Mouse (Mus musculus): ENCODE results near the gene A530016L24Rik. TPM values are rescaled to one million over a fixed set of nuclear protein-coding genes. Genes with fewer than 3 reads are reported as not detected.

A530016L24Rik gene
- polyA plus RNA-seq, 1 experiment from 2014 or later = not detected

DNA sequence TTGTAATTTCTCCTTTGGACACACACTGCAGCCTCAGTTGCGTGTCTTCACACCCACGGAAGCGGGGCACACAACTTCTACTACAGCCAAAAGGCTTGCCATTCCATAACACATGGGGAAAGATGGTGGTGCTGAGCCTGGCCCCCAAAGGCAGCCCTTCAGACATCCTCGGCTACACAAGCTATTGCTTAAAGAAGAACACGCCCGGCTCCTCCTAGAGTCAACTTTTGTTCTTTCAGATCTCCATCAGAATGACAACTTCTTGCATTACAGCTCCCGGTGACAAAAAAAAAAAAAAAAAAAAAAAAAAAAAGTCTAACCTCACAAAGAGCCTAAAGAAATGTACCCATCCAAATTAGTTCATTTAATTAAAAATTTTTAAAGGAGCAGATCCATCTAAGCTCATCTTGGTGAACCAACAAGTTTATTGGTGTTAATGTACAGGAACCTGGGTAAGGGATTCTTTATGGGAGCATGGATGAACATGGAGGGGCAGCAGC is 50.3 kb downstream of the A530016L24Rik start:
- H3K9ac ChIP-seq = no peak overlapping the region
- no peaks in the 10 kb centered on the region for H3K36me3 ChIP-seq (ENCODE audit: insufficient read depth)
- no peaks in the 10 kb centered on the region for H3K27me3 ChIP-seq (ENCODE audit: insufficient read depth, low read length)
- H3K9me3 ChIP-seq (ENCODE audit: low read depth, low read length) = no peaks in the 10 kb centered on the region
- H3K4me3 ChIP-seq (ENCODE audit: low read depth, low read length) = no peak overlapping the region
- H3K4me2 ChIP-seq = no peak overlapping the region
- no peak for TF ChIP-seq CTCF (IDR thresholded peaks at IDR 0.05; ENCODE audit: low read depth)
- ATAC-seq (ENCODE audit: insufficient read depth) (no peak), DNase-seq (no peak)
- no peaks in the 10 kb centered on the region for H3K4me1 ChIP-seq (ENCODE audit: insufficient read depth)
- no peak overlapping the region for H3K27ac ChIP-seq (ENCODE audit: low read depth)
- 79% methylated on average over 7 of the region's 7 CpGs for WGBS

DNA sequence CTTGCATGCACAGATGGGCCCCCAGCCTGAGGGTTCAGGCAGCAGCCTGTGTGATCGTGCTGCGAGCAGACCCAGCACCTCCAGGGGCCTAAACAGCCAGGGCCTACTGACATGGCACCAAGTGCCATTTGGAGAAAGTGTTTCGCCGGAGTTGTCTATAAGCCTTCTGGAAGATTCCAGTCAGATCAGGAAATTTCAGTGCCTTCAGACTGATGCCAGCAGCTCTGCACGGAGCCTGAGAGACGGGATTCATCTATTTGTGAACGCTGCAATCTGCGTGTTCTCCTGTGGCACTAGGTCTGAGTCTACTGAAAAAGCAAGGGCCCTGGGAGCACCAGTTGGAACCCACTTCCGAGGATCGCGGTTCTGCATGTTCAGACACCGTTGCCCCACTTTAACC is 51.1 kb downstream of the A530016L24Rik start:
- no peak for TF ChIP-seq CTCF (IDR thresholded peaks at IDR 0.05; ENCODE audit: low read depth)
- ATAC-seq (ENCODE audit: insufficient read depth) = no peak

DNA sequence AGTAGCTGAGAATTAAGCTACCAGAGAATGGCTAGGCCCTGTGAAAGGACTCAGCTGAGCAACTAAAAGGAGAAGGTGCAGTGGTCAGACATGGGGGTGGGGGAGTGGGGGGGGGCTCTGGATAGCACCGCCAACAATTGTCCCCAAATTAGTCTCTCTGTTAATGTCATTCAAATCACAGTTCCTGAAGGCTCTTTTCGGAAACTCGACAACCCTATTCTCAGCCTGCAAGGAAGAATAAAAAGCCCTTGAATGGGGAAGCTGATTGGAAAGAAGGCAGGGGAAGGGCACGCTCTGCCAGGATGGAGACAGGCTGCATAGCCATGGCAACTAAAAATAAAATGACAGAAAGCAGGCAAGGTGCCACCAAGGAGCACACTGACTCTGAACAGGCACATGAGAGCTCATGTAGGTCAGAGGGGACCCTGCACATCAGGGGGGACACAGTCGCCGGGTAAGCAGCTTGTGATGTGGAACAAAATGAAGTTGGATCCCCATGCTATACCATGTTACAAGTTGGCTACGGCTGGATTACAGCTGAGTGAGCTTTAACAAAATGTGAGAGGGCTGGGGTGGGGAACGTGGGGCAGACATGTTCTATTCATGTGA is 52.3 kb downstream of the A530016L24Rik start:
- no peak for TF ChIP-seq CTCF (IDR thresholded peaks at IDR 0.05; ENCODE audit: low read depth)
- DNase-seq = no peak
- Histone ChIP-seq H3K4me2 (no peak overlapping the region), H3K9me3 (ENCODE audit: low read depth, low read length) (no peaks in the 10 kb centered on the region), H3K4me1 (ENCODE audit: insufficient read depth) (no peaks in the 10 kb centered on the region), H3K9ac (no peak overlapping the region), H3K36me3 (ENCODE audit: insufficient read depth) (no peaks in the 10 kb centered on the region), H3K4me3 (ENCODE audit: low read depth, low read length) (no peak overlapping the region), H3K27ac (ENCODE audit: low read depth) (no peak overlapping the region), H3K27me3 (ENCODE audit: insufficient read depth, low read length) (no peaks in the 10 kb centered on the region)
- ATAC-seq (ENCODE audit: insufficient read depth) = no peak
- WGBS = 83% methylated on average over 8 of the region's 8 CpGs

More for the DNA sequence above, 51.1 kb downstream of the A530016L24Rik start:
- Histone ChIP-seq H3K4me1 (ENCODE audit: insufficient read depth) (no peaks in the 10 kb centered on the region), H3K27me3 (ENCODE audit: insufficient read depth, low read length) (no peaks in the 10 kb centered on the region), H3K36me3 (ENCODE audit: insufficient read depth) (no peaks in the 10 kb centered on the region), H3K27ac (ENCODE audit: low read depth) (no peak overlapping the region), H3K9ac (no peak overlapping the region), H3K4me3 (ENCODE audit: low read depth, low read length) (no peak overlapping the region), H3K4me2 (no peak overlapping the region), H3K9me3 (ENCODE audit: low read depth, low read length) (no peaks in the 10 kb centered on the region)
- 87% methylated on average over 12 of the region's 12 CpGs for WGBS
- no peak for DNase-seq

DNA sequence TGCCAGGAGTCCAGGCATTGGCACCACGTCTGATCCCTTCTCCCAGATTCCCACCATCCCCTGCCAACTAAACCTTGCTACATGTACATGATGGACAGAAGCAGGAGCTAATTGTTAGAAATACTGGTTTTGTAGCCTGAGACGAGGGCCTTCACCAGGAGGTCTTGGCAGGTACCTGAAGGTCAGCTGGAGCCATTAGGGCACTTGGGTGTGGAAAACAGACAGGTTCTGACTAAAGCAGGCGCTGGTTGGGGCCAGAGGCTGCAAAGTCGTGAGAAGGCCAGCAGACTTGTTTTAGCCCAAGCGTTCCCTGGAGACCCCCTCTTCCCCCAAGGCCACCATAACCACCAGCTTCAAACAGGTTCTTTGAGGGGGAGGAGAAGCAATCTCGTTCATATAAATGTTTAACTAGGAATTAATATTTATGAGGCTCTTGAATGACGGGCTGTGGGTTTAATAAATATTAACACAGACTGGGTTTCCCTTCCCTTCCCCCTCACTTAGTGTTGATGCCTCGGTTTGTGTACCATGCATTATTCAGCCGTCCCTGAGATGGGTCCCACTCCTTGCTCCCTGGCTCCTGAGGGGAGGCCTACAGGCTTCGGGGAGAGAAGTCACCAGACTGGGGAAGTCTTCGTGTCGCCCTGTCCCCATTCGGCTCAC is 53.1 kb downstream of the A530016L24Rik start:
- no peak for DNase-seq
- Histone ChIP-seq H3K9ac (no peak overlapping the region), H3K4me2 (no peak overlapping the region), H3K27ac (ENCODE audit: low read depth) (no peak overlapping the region), H3K4me3 (ENCODE audit: low read depth, low read length) (no peak overlapping the region), H3K9me3 (ENCODE audit: low read depth, low read length) (no peaks in the 10 kb centered on the region), H3K4me1 (ENCODE audit: insufficient read depth) (no peaks in the 10 kb centered on the region), H3K27me3 (ENCODE audit: insufficient read depth, low read length) (no peaks in the 10 kb centered on the region), H3K36me3 (ENCODE audit: insufficient read depth) (no peaks in the 10 kb centered on the region)
- WGBS = 61% methylated on average over 13 of the region's 13 CpGs
- no peak for TF ChIP-seq CTCF (IDR thresholded peaks at IDR 0.05; ENCODE audit: low read depth)
- ATAC-seq (ENCODE audit: insufficient read depth) = no peak

DNA sequence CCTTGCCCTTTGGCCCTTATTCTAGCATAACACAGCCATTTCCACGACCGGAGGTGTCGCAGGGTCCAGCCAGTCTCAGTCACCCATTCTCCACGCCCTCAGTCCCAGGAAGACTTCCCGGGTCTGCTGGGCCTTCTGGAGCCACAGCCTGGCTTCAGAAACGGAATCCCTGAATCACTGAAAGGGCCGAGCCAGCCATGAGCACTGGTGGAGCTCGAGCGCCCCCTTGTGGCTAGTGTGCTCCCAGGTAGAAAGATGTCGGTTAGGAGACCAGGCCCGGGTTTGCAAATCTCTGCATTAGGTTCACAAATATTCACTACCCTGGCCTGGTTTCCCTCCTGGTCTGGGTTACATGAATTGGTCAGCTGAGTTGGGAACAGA is 53.7 kb downstream of the A530016L24Rik start:
- Histone ChIP-seq H3K4me3 (ENCODE audit: low read depth, low read length) (no peak overlapping the region), H3K9ac (no peak overlapping the region), H3K36me3 (ENCODE audit: insufficient read depth) (no peaks in the 10 kb centered on the region), H3K4me1 (ENCODE audit: insufficient read depth) (no peaks in the 10 kb centered on the region), H3K27ac (ENCODE audit: low read depth) (no peak overlapping the region), H3K4me2 (no peak overlapping the region), H3K9me3 (ENCODE audit: low read depth, low read length) (no peaks in the 10 kb centered on the region), H3K27me3 (ENCODE audit: insufficient read depth, low read length) (no peaks in the 10 kb centered on the region)
- DNase-seq (peak; percentile 94), ATAC-seq (ENCODE audit: insufficient read depth) (peak; percentile 44; the same call in 1 of the 2 replicates)
- TF ChIP-seq CTCF (IDR thresholded peaks at IDR 0.05; ENCODE audit: low read depth) = peak; percentile 96
- 6% methylated on average over 11 of the region's 11 CpGs for whole genome bisulfite sequencing

DNA sequence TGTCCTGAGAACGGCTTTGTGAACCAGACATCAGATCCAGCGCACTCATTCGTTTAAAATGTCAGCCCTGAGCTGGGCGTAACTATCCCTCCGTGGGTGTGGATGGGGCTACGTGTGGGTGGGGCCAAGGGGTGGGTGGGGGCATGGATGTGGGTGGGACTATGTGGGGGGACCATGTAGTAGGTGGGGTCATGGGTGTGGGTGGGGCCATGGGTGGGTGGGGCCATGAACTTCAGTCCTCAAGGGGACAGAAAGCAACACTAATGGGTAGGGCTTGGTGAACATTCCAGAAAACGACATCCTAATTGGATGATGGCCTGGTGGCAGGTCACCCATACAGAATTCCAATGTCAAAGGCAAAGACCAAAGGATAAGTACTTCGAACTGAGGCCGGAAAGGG is 54.7 kb downstream of the A530016L24Rik start:
- 58% methylated on average over 9 of the region's 9 CpGs for WGBS
- no peaks in the 10 kb centered on the region for H3K4me1 ChIP-seq (ENCODE audit: insufficient read depth)
- no peak overlapping the region for H3K9ac ChIP-seq
- no peak overlapping the region for H3K27ac ChIP-seq (ENCODE audit: low read depth)
- no peak for ATAC-seq (ENCODE audit: insufficient read depth)
- no peaks in the 10 kb centered on the region for H3K9me3 ChIP-seq (ENCODE audit: low read depth, low read length)
- no peaks in the 10 kb centered on the region for H3K27me3 ChIP-seq (ENCODE audit: insufficient read depth, low read length)
- H3K4me2 ChIP-seq = no peak overlapping the region
- no peaks in the 10 kb centered on the region for H3K36me3 ChIP-seq (ENCODE audit: insufficient read depth)
- H3K4me3 ChIP-seq (ENCODE audit: low read depth, low read length) = no peak overlapping the region
- TF ChIP-seq CTCF (IDR thresholded peaks at IDR 0.05; ENCODE audit: low read depth) = no peak
- no peak for DNase-seq

DNA sequence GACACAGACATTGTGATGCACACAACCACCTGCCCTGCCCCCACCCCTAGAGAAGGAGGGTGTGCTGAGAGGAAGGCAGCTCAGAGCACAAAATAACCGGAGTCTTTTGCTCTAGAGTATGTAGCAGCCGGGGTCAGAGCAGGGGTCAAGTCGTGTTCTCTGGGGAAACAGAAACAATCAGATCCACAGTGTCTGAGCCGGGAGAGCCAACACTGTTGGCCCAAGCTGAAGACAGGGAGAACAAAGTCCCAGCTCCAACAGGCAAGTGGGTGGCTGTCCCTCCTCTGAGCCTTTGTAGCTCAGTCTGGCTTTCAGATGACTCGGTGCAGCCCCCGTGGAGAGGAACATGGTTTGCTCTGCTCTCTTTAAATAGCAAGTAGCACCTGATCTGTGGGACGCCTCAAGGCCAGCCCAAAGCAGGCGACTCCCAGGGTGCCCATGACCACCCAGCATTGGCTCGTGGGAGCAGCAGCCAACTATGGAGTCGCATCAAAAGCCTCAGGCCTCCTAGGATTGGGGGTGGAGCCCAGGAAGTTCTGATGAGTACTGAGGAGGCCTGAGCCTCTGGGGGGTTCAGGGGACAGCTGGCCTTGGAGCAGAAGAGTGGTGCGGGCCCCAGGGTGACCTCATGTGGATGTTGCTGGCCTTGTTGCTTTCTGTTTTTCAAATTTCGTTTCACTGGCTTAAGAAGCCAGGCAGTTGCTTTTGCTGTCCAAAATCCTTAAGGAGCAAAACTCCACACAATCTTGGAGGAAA is 55.9 kb downstream of the A530016L24Rik start:
- Histone ChIP-seq H3K4me1 (ENCODE audit: insufficient read depth) (no peaks in the 10 kb centered on the region), H3K9ac (no peak overlapping the region), H3K9me3 (ENCODE audit: low read depth, low read length) (no peaks in the 10 kb centered on the region), H3K27ac (ENCODE audit: low read depth) (no peak overlapping the region), H3K4me2 (no peak overlapping the region), H3K27me3 (ENCODE audit: insufficient read depth, low read length) (no peaks in the 10 kb centered on the region), H3K4me3 (ENCODE audit: low read depth, low read length) (no peak overlapping the region), H3K36me3 (ENCODE audit: insufficient read depth) (no peaks in the 10 kb centered on the region)
- DNase-seq (no peak), ATAC-seq (ENCODE audit: insufficient read depth) (no peak)
- 36% methylated on average over 12 of the region's 12 CpGs for WGBS
- TF ChIP-seq CTCF (IDR thresholded peaks at IDR 0.05; ENCODE audit: low read depth) = no peak

Measured in lung, embryonic 14.5 days (tissue).